Mouse (Mus musculus) embryonic fibroblast, embryonic 13.5 days (primary cell): ENCODE results near the gene Phactr3. TPM values are rescaled to one million over a fixed set of nuclear protein-coding genes. Genes with fewer than 3 reads are reported as not detected.

Experiments used
- H3K27ac ChIP-seq: 2 replicates; pipeline ENCODE4 v1.5.1; 2012; ENCODE audit warnings: low read length, control low read depth, inconsistent platforms; ENCODE audit not compliant: insufficient read depth
- H3K4me1 ChIP-seq: 2 replicates; pipeline ENCODE4 v1.6.1; 2011; ENCODE audit warnings: low read length; ENCODE audit not compliant: control insufficient read depth, insufficient read depth
- H3K4me3 ChIP-seq: 2 replicates; pipeline ENCODE4 v1.5.1; 2011; ENCODE audit warnings: mild to moderate bottlenecking, control low read depth, low read length; ENCODE audit not compliant: insufficient read depth
- CTCF ChIP-seq: IDR thresholded peaks from 2 replicates; pipeline ENCODE4 v1.5.1; 2011; ENCODE audit warnings: mild to moderate bottlenecking, control low read depth, low read length, moderate library complexity, borderline replicate concordance; ENCODE audit not compliant: insufficient read depth
- POLR2A ChIP-seq: IDR thresholded peaks from 2 replicates; pipeline ENCODE4 v1.6.1; 2011; ENCODE audit warnings: low read depth, mild to moderate bottlenecking, control low read depth, low read length, moderate library complexity
- polyA plus RNA-seq: library from polyadenylated mRNA; stranded (reverse); fragments of >200 nt; gene quantifications from 2 replicates; pipeline ENCODE4 v1.2.4, GENCODE M21; 2011; ENCODE audit warnings: low read depth; ENCODE audit not compliant: missing spikeins, insufficient read length

The Phactr3 gene
- polyA plus RNA-seq, 1 experiment, result not detected

- Histone ChIP-seq H3K27ac (no peak overlapping the region), H3K4me3 (no peak overlapping the region), H3K4me1 (no peaks in the 10 kb centered on the region)
- TF ChIP-seq POLR2A (no peak), CTCF (no peak)
Observed at GRCm38 (mm10) chr2:178121946-178122665, 3.3 kb downstream of the Phactr3 start.

- Histone ChIP-seq H3K4me1 (no peaks in the 10 kb centered on the region), H3K27ac (no peak overlapping the region), H3K4me3 (no peak overlapping the region)
- TF ChIP-seq CTCF, result no peak
- no peak for TF ChIP-seq POLR2A
Observed at GRCm38 (mm10) chr2:178123466-178123865, 4.7 kb downstream of the Phactr3 start.

GRCm38 (mm10) chr2:178125427-178125826 lies 6.7 kb downstream of the Phactr3 start:
- H3K4me1 ChIP-seq, result no peaks in the 10 kb centered on the region
- no peak overlapping the region for H3K4me3 ChIP-seq
- TF ChIP-seq CTCF (no peak), POLR2A (no peak)
- H3K27ac ChIP-seq, result no peak overlapping the region

- TF ChIP-seq POLR2A, result no peak
- no peak for TF ChIP-seq CTCF
- Histone ChIP-seq H3K4me1 (no peaks in the 10 kb centered on the region), H3K4me3 (no peak overlapping the region), H3K27ac (no peak overlapping the region)
Observed at GRCm38 (mm10) chr2:178126041-178126820, 7.5 kb downstream of the Phactr3 start.

GRCm38 (mm10) chr2:178128594-178128993 lies 9.8 kb downstream of the Phactr3 start:
- no peaks in the 10 kb centered on the region for H3K4me1 ChIP-seq
- H3K27ac ChIP-seq, result no peak overlapping the region
- TF ChIP-seq CTCF, result no peak
- no peak overlapping the region for H3K4me3 ChIP-seq

- Histone ChIP-seq H3K4me3 (no peak overlapping the region), H3K27ac (no peak overlapping the region), H3K4me1 (no peaks in the 10 kb centered on the region)
- TF ChIP-seq POLR2A, result no peak
- TF ChIP-seq CTCF, result no peak
Observed at GRCm38 (mm10) chr2:178129161-178129560, 10.4 kb downstream of the Phactr3 start.

- no peaks in the 10 kb centered on the region for H3K4me1 ChIP-seq
- TF ChIP-seq POLR2A, result no peak
- TF ChIP-seq CTCF, result no peak
Observed at GRCm38 (mm10) chr2:178129676-178130075, 10.9 kb downstream of the Phactr3 start.

GRCm38 (mm10) chr2:178130536-178130935 lies 11.8 kb downstream of the Phactr3 start:
- Histone ChIP-seq H3K4me1 (no peaks in the 10 kb centered on the region), H3K4me3 (no peak overlapping the region), H3K27ac (no peak overlapping the region)
- no peak for TF ChIP-seq POLR2A
- no peak for TF ChIP-seq CTCF

More at GRCm38 (mm10) chr2:178129676-178130075, 10.9 kb downstream of the Phactr3 start:
- no peak overlapping the region for H3K4me3 ChIP-seq
- no peak overlapping the region for H3K27ac ChIP-seq

- Histone ChIP-seq H3K27ac (no peak overlapping the region), H3K4me1 (no peaks in the 10 kb centered on the region), H3K4me3 (no peak overlapping the region)
- no peak for TF ChIP-seq CTCF
- TF ChIP-seq POLR2A, result no peak
Observed at GRCm38 (mm10) chr2:178131011-178131410, 12.2 kb downstream of the Phactr3 start.

GRCm38 (mm10) chr2:178131606-178132365 lies 13.0 kb downstream of the Phactr3 start:
- Histone ChIP-seq H3K27ac (no peak overlapping the region), H3K4me1 (no peaks in the 10 kb centered on the region), H3K4me3 (no peak overlapping the region)
- TF ChIP-seq CTCF (no peak), POLR2A (no peak)
